Mouse (Mus musculus) spleen, adult 2 months (tissue): Measurements from ENCODE around the gene Cep85l.

Experiments used
- CTCF ChIP-seq: fragments of 200-500 bp; IDR thresholded peaks from 2 replicates; pipeline ENCODE4 v1.5.1; 2011; ENCODE audit warnings: mild to moderate bottlenecking, inconsistent platforms; ENCODE audit not compliant: insufficient read depth, insufficient read length, insufficient replicate concordance; ENCODE audit errors: extremely low read depth
- POLR2A ChIP-seq: fragments of 200-500 bp; IDR thresholded peaks from 2 replicates; pipeline ENCODE4 v1.6.1; 2011; ENCODE audit warnings: low read depth, low read length, inconsistent platforms

DNA sequence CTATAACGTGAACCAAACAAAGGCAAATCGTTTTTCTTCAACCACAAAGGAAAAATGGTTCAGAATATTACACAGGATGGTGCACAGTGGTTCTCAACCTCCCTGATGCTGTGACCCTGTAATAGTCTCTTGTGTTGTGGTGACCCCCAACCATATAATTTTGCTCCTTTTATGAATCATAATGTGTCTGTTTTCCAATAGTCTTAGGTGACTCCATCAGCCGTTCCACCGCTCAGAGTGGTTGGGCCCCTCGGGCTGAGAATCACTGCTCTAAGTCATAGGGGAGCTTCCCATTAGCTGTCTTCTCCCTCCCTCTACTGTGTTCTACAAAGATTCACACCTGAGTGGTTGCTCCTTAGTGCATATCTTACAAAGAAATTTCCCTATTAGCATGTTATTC, 32.8 kb downstream of the Cep85l start:
- TF ChIP-seq POLR2A (no peak), CTCF (no peak)
